Mouse (Mus musculus) layer of hippocampus, adult 18-20 months (tissue): ENCODE measurements at regions not wholly inside any gene's neighbourhood (a gene's known extent, or its start where the extent isn't known, plus 50 kb on each side); places are given as distances from the start of the nearest gene placed in this dataset.

Experiments used
- DNase-seq, 2 experiments: peaks; one replicate each; pipeline ENCODE4 v3.0.0; 2022; ENCODE audit warnings: low spot score in 2 of 2

DNA sequence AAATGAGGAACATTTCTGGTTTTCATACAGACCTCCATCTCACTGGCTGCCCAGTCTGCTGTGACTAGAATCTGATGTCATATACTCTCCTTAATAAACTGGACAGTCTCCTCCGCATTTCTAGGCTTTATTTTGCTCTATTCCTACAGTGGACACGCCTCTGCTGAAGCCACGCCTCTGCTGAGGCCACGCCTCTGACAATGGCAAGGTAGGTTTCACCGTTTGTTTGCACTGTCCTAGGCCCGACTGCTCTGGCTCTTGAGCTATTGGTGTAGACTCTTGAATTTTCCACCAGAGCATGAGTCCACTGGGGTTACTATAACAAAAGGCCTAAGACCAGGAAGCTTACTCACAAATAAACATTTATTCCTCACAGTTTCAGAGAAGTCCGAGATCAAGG lies 69.8 kb upstream of the Pax2 start:
- DNase-seq = no peak

DNA sequence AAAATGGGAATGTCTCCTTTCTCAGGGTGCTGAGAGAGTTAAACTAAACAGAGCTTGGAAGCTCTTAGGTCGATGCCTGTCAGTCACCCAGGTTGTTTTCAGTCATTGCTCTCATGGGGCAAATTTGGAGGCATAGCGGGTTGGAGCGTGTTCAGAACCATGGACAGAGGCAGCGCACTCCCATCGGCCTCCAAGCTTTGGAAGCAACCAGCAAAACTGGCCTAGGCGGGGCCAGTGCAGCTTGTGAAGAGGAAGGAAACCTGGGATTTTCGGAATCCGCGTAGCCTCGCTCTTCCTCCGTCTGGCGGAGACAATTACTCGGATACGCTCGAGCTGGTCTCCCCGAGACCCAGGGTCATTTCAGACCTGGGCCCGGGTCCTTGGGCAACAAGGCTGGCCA lies 63.4 kb upstream of the Pax2 start:
- DNase-seq = no peak

DNA sequence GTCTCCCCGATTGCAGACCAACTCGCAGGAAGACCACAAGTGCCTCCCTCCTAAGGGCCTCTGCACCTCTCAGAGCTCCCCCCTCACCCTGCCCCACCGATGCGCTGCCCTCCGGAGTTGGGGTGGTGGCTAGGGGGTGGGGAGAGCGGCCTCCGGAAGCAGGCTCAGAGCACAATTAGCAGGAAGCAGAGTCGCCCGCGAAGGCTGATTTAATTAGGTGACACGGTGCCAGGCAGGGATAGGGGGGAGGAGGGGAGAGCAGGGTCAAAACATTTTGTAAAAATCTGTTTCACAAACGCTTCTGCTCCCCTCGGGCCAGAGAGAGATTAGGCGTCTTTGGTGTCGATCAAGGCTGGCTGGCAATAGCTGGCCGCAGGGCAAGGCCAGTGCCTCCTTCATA lies 63.0 kb upstream of the Pax2 start:
- no peak for DNase-seq

DNA sequence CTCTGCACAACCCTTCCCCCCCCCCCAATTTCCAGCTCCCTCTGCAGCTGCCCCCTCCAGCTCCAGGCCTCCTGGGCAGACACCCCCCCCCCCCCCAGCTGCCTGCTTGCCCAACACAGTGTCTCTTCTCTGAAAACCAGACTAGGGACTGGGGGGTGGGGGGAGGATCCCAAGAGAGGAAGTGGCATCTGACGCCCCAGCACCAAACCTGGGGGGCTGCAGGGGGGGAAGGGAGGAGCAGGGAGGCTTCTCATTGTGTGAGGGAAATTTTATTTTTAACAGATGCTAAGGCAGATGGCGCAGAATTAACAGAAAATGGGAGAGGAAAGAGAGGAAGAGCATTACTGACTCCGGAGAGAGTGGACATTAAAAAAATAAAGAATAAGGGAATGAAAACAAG lies 60.5 kb upstream of the Pax2 start:
- no peak for DNase-seq

DNA sequence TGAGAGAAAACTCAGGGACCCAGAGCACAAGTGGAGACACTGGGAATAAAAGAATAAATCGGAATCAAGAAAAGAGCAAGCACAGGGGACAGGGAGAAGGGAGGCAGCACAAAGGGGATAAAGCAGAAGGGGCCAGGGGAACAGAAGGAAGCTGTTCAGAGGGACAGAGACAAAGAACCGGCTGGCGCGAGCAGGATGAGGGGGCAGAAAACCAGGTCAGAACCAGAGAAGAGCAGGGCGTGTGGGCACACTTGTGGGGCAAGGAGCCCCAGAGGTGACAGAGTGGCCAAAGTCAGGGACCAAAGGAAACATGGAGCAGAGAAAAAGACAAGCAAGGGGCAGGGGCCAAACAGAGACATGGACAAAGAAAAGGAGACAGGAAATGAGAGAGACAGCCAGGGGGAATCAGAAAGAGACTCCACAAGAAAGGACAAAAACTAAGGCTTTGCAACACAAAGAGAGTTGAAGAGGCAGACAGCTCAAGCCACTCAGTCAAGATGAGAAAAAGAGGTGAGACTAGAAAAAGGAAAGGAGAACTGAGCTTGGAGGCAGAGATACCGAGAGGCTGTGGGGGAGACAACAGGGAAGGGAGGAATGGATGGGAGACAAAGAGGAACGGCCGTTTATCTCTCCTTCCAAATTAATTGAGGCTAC lies 59.7 kb upstream of the Pax2 start:
- DNase-seq = no peak

DNA sequence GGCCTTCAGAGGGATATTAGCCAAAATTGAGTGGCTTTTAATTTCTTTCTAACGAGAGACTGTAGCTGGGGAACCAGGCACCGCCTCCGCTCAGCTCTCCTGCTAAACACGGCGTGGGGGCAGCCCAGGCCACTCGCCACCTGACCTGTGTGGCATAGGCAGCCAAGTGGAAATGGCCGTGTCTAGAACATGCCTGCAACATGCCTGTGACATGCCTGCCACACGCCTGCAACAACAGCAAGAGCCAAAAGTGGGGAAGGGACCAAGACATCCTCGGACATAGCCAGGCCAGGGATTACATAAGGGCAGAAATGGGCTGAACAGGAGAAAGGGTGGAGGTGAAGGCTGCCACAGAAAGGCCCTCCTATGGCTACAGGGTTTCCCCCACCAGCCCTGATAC lies 59.1 kb upstream of the Pax2 start:
- no peak for DNase-seq

DNA sequence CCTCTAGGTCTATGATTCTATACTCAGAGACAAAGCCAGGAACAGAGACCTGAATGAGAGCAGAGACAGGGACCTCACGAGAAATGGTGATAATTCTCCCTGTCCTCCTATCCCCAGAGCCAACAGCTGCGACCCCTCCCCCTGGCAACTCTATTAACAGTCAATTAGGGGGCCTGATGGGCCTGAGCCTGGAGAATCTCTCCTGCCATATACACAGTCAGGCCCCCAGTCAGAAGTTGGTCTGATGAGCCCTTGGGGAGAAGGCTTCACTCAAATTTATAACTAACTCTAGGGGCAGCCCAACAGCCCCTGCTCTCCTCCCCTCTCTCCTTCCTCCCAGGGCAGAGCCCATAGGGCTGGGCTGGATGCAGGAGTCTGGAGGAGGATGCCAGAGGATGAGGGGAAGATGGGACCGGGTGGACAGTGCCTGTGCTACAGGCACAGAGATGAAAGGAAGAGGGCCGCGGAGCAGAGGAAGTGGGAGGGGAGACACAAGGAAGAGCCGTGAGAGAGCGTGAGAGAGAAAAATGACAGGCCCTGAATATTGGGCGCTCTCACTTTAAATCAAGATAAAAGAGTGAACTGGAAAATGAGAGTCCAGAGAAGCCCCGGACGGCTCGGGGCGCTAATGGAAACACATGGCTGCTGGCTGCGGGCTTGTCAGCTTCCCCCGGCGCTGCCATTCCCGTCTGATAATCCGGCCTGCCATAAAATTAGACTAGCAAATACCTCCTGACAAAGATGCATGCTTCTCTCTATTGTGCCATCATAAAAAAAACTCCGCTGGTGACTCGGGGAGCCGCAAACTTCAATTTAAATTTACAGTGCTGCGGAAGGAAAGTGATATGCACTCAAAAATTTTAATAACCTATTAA lies 57.2 kb upstream of the Pax2 start:
- DNase-seq = no peak
